Mouse (Mus musculus) heart, embryonic 13.5 days (tissue): ENCODE data around the gene Cyp4f14. TPM values are rescaled to one million over a fixed set of nuclear protein-coding genes. Genes with fewer than 3 reads are reported as not detected.
"Not testable (repeated sequence)": the region's sequence is repeated elsewhere in the genome, so short reads cannot be mapped to it uniquely, and the experiment has no call there.

Source experiments
- ATAC-seq: fragments of 200-750 bp; cut with Nextera tagmentation; 2 replicates; pipeline ENCODE4 v1.8.0; 2017; ENCODE audit warnings: moderate TSS enrichment; ENCODE audit not compliant: insufficient number of reproducible peaks, low FRiP score, low TSS enrichment; ENCODE audit errors: extremely low read depth
- H3K27ac ChIP-seq: fragments of 300-500 bp; sonication (generic); replicated peaks from 2 replicates; pipeline ENCODE4 v1.5.1; 2015; ENCODE audit warnings: moderate library complexity, mild to moderate bottlenecking, inconsistent platforms
- H3K27me3 ChIP-seq: fragments of 300-500 bp; sonication (generic); replicated peaks from 2 replicates; pipeline ENCODE4 v1.6.1; 2015; ENCODE audit warnings: mild to moderate bottlenecking, inconsistent platforms
- H3K36me3 ChIP-seq: fragments of 300-500 bp; sonication (generic); 2 replicates; pipeline ENCODE4 v1.6.1; 2015; ENCODE audit warnings: mild to moderate bottlenecking, inconsistent platforms
- H3K4me1 ChIP-seq: fragments of 300-500 bp; sonication (generic); 2 replicates; pipeline ENCODE4 v1.6.1; 2015; ENCODE audit warnings: inconsistent platforms
- H3K4me2 ChIP-seq: fragments of 300-500 bp; sonication (generic); 2 replicates; pipeline ENCODE4 v1.6.1; 2015; ENCODE audit warnings: inconsistent platforms, mild to moderate bottlenecking, moderate library complexity
- H3K4me3 ChIP-seq: fragments of 300-500 bp; sonication (generic); 2 replicates; pipeline ENCODE4 v1.5.1; 2015; ENCODE audit warnings: moderate library complexity, mild to moderate bottlenecking, inconsistent platforms
- H3K9ac ChIP-seq: fragments of 300-500 bp; sonication (generic); 2 replicates; pipeline ENCODE4 v1.6.1; 2015; ENCODE audit warnings: inconsistent platforms, mild to moderate bottlenecking, moderate library complexity
- H3K9me3 ChIP-seq: fragments of 300-500 bp; sonication (generic); 2 replicates; pipeline ENCODE4 v1.6.1; 2016; ENCODE audit warnings: inconsistent platforms
- WGBS: fragments of 180-500 bp; shearing (Covaris S2); methylation state at CpG from one replicate; pipeline ENCODE4 v1.1.7; 2015; ENCODE audit warnings: mixed read lengths; 5-methylcytosine and 5-hydroxymethylcytosine counted together
- polyA plus RNA-seq: library from polyadenylated mRNA; unstranded; fragments of >200 nt; fragmentation: Nextera tagmentation; extraction: Ambion mirVana; gene quantifications from 2 replicates; pipeline ENCODE4 v1.2.1, GENCODE M21; 2015

The Cyp4f14 gene
- polyA plus RNA-seq, 1 experiment from 2014 or later, result not detected

GRCm38 (mm10) chr17:32856713-32857112 lies 60.4 kb downstream of the Cyp4f14 start:
- not testable (repeated sequence) for H3K9me3 ChIP-seq, H3K36me3 ChIP-seq, H3K27ac ChIP-seq, H3K4me2 ChIP-seq, ATAC-seq, H3K9ac ChIP-seq, H3K4me3 ChIP-seq, H3K27me3 ChIP-seq, H3K4me1 ChIP-seq
- WGBS, result 47% methylated on average over 3 of the region's 6 CpGs

Other genes with a start within 250 kb of the Cyp4f14 start
- gene Cyp4f15, start 231.7 kb downstream of the Cyp4f14 start, polyA plus RNA-seq, result 0.20 and 0.41 TPM in 2 replicates
- gene Zfp871, start 129.1 kb downstream of the Cyp4f14 start, polyA plus RNA-seq, result 12.1 and 17.3 TPM in 2 replicates
- gene Zfp811, start 107.4 kb downstream of the Cyp4f14 start, polyA plus RNA-seq, result 1.2 and 1.3 TPM in 2 replicates
- 7.8 and 8.1 TPM in 2 replicates for gene Zfp799, start 87.1 kb downstream of the Cyp4f14 start, polyA plus RNA-seq
- gene Zfp870, start 25.7 kb downstream of the Cyp4f14 start, polyA plus RNA-seq, result 4.3 and 4.8 TPM in 2 replicates
- 6.9 and 9.1 TPM in 2 replicates for gene Cyp4f13, start 30.1 kb upstream of the Cyp4f14 start, polyA plus RNA-seq
- gene Zfp472, start 48.5 kb upstream of the Cyp4f14 start, polyA plus RNA-seq, result 5.9 and 6.2 TPM in 2 replicates
- 7.0 and 7.7 TPM in 2 replicates for gene Zfp952, start 75.8 kb upstream of the Cyp4f14 start, polyA plus RNA-seq
- gene Zfp763, start 116.1 kb upstream of the Cyp4f14 start, polyA plus RNA-seq, result 5.5 and 6.3 TPM in 2 replicates
- not detected in 2 replicates for gene 4921501E09Rik, start 150.7 kb upstream of the Cyp4f14 start, polyA plus RNA-seq
- 4.6 and 4.9 TPM in 2 replicates for gene Zfp563, start 172.0 kb upstream of the Cyp4f14 start, polyA plus RNA-seq
- gene Morc2b, start 222.3 kb upstream of the Cyp4f14 start, polyA plus RNA-seq, result 0.10 TPM in 1 of 2 replicates, not detected in the other